Comparison of ENCODE assay signal across 20 mouse cellular contexts in genomic region chr7:139472052-139472451, GRCm38 (mm10).
DNase-seq lines count a peak whose midpoint lies in the region; ATAC-seq lines count a peak whose summit lies in the region.
"Had no signal": no experiment of that assay in that cellular context is flagged by ENCODE, and none has a peak within 500 bp of the region (broad histone marks: within the 10 kb centered on the region; RNA-seq: fewer than 3 reads in every experiment).

No protein-coding gene starts in this region.

- peak overlapping the region; percentile 79; the same call in 1 of the 2 replicates for H3K27ac ChIP-seq in heart, embryonic 10.5 days
- 0 out of 2 replicates have a peak overlapping the region, but pooled peaks have one; percentile 30 for H3K27ac ChIP-seq in kidney, embryonic 14.5 days (ENCODE audit: low read depth, low read length)
- H3K27ac ChIP-seq: forebrain, embryonic 10.5 days; hindbrain, embryonic 12.5 days; liver, embryonic 14.5 days; midbrain, embryonic 10.5 days had no signal

- no peak overlapping the region for H3K4me3 ChIP-seq in heart, embryonic 10.5 days
- no peak overlapping the region for H3K4me3 ChIP-seq in kidney, embryonic 14.5 days (ENCODE audit: low read length)
- H3K4me3 ChIP-seq: forebrain, embryonic 10.5 days; hindbrain, embryonic 12.5 days; limb, embryonic 15.5 days; midbrain, embryonic 10.5 days had no signal

- no peak overlapping the region for H3K4me2 ChIP-seq in kidney, embryonic 14.5 days (replicated peaks; ENCODE audit: low read depth, low read length)
- H3K4me2 ChIP-seq: hindbrain, embryonic 12.5 days; limb, embryonic 15.5 days; lung, embryonic 14.5 days had no signal

- no peak overlapping the region for H3K9ac ChIP-seq in kidney, embryonic 14.5 days (ENCODE audit: low read depth, low read length)
- H3K9ac ChIP-seq: forebrain, postnatal 0 days; hindbrain, embryonic 12.5 days; limb, embryonic 15.5 days; liver, embryonic 14.5 days; lung, embryonic 14.5 days had no signal

- ATAC-seq in kidney, embryonic 14.5 days (ENCODE audit: low FRiP score, low TSS enrichment), result no peak
- ATAC-seq in megakaryocyte, adult 5-6 weeks (ENCODE audit: poor library complexity, severe bottlenecking), result peak; percentile 31
- ATAC-seq: forebrain, postnatal 0 days had no signal

- 85% methylated on average over 1 of the region's 1 CpGs for WGBS in heart, embryonic 10.5 days
- WGBS in kidney, embryonic 14.5 days, result 89% methylated on average over 1 of the region's 1 CpGs

- no peaks in the 10 kb centered on the region for H3K36me3 ChIP-seq in heart, embryonic 10.5 days
- no peaks in the 10 kb centered on the region for H3K36me3 ChIP-seq in kidney, embryonic 14.5 days (ENCODE audit: control insufficient read depth, insufficient read depth, low read length)
- H3K36me3 ChIP-seq: forebrain, embryonic 10.5 days; hindbrain, embryonic 12.5 days; limb, embryonic 15.5 days; midbrain, embryonic 10.5 days had no signal

- peaks cover 65% of the 10 kb centered on the region for H3K4me1 ChIP-seq in heart, embryonic 10.5 days
- peaks cover 25% of the 10 kb centered on the region for H3K4me1 ChIP-seq in kidney, embryonic 14.5 days (ENCODE audit: control insufficient read depth, insufficient read depth, low read length)

- no peak for DNase-seq in heart, embryonic 10.5 days (ENCODE audit: low spot score)
- no peak for DNase-seq in heart, adult 8-10 months (ENCODE audit: low spot score)
- no peak for DNase-seq in kidney, adult 9 months
- peak; percentile 58 for DNase-seq in NIH3T3 (ENCODE audit: low read depth)
- no peak for DNase-seq in thymus, postnatal 4 days
- DNase-seq: adrenal gland, postnatal 14 days; cerebellum, adult 9-10 months; forebrain, postnatal 0 days; kidney, adult 11 months; left cerebral cortex, postnatal 4 days; lung, embryonic 14.5 days; lung, postnatal 4 days; thymus, adult 18-20 months had no signal

- no peaks in the 10 kb centered on the region for H3K9me3 ChIP-seq in heart, embryonic 10.5 days
- H3K9me3 ChIP-seq in kidney, embryonic 14.5 days (ENCODE audit: control insufficient read depth, low read length), result no peaks in the 10 kb centered on the region
- H3K9me3 ChIP-seq: forebrain, embryonic 10.5 days; hindbrain, embryonic 12.5 days; limb, embryonic 15.5 days; midbrain, embryonic 10.5 days had no signal

- no peaks in the 10 kb centered on the region for H3K27me3 ChIP-seq in heart, embryonic 10.5 days (ENCODE audit: insufficient read depth, poor library complexity, severe bottlenecking)
- H3K27me3 ChIP-seq in kidney, embryonic 14.5 days (ENCODE audit: control insufficient read depth, insufficient read depth, low read length), result no peaks in the 10 kb centered on the region
- H3K27me3 ChIP-seq: hindbrain, embryonic 12.5 days; limb, embryonic 15.5 days had no signal
